Mouse (Mus musculus): ENCODE measurements at regions not wholly inside any gene's neighbourhood (a gene's known extent, or its start where the extent isn't known, plus 50 kb on each side); places are given as distances from the start of the nearest gene placed in this dataset.

DNA sequence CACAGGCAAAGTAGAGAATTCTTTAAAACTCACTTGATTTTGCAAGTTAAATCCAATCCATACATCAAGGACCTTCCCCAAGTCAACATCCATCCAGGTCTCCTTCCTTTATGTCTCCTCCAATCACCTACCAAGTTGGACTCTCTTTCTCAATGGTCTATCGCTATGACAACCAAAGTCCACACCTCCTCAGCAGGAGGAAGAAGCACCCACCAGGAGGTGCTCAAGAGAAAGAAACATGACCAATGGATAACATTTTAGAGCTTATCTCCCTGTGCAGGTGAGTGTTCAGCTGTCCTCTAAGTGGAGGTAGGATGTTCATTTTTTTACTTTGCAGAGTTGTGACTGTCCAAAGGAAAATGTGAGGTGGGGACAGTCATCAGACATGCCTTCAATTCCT is 269.3 kb downstream of the Basp1 start:
- Histone ChIP-seq H3K27me3 (ENCODE audit: control insufficient read depth, insufficient read depth, low read length) (no peaks in the 10 kb centered on the region), H3K4me1 (ENCODE audit: control insufficient read depth in 2 of 2, insufficient read depth in 2 of 2, low read length in 2 of 2) (no peaks in the 10 kb centered on the region), H3K4me3 (ENCODE audit: control insufficient read depth in 1 of 2, insufficient read depth in 1 of 2, low read depth in 1 of 2, low read length in 2 of 2) (no peak overlapping the region), H3K36me3 (ENCODE audit: control insufficient read depth, insufficient read depth, low read length) (no peaks in the 10 kb centered on the region), H3K27ac (replicated peaks in 1 of 2; ENCODE audit: control insufficient read depth in 1 of 2, insufficient read depth in 1 of 2, low read depth in 2 of 2, low read length in 2 of 2) (no peak overlapping the region), H3K9me3 (ENCODE audit: control insufficient read depth, low read length) (no peaks in the 10 kb centered on the region), H3K9ac (ENCODE audit: low read length) (no peak overlapping the region), H3K4me2 (ENCODE audit: low read length) (no peak overlapping the region)
- ATAC-seq (ENCODE audit: insufficient number of reproducible peaks, insufficient read depth, low FRiP score, low read depth), result no peak
- 63% methylated on average over 1 of the region's 1 CpGs for WGBS

DNA sequence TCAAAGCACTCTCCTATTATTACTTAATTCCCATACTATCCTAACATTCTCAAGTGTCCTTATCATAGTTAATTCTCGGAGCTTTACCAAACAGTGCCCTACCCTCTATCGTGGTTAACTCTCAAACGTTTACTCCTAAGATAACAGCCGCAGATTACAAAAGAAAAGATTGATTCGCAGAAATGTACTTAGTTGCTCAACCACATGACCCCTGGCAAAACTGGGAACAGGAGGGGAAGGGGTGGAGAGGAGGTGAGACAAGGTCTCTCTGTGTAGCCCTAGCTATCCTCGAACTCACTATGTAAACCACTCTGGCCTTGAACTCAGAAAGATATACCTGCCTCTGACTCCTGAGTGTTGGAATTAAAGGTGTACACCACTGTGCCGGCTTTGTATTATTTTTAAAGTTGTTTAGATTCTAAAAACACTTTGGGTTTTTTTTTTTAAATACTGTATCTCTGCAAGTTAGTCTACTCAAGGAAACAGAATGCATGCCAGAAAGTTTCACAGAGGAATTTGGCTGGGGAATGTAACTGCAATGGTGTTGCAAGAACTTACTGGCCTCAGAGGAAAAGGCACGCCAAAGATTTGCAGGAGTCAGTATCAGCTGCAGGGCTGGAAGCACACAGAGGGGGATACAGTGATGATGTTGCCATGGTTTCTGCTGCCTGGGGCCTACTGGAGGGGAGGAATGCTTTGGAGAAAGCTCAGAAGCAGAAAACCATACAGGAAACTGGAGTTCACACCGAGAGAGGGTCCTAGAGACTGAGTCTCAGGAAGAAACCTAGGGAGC is 273.0 kb downstream of the Basp1 start:
- H3K4me3 ChIP-seq (ENCODE audit: control insufficient read depth in 1 of 2, insufficient read depth in 1 of 2, low read depth in 1 of 2, low read length in 2 of 2), result no peak overlapping the region
- H3K27ac ChIP-seq (replicated peaks in 1 of 2; ENCODE audit: control insufficient read depth in 1 of 2, insufficient read depth in 1 of 2, low read depth in 2 of 2, low read length in 2 of 2), result no peak overlapping the region
- no peaks in the 10 kb centered on the region for H3K9me3 ChIP-seq (ENCODE audit: control insufficient read depth, low read length)
- WGBS, result 48% methylated on average over 9 of the region's 9 CpGs
- H3K4me1 ChIP-seq (ENCODE audit: control insufficient read depth in 2 of 2, insufficient read depth in 2 of 2, low read length in 2 of 2), result no peaks in the 10 kb centered on the region
- H3K36me3 ChIP-seq (ENCODE audit: control insufficient read depth, insufficient read depth, low read length), result no peaks in the 10 kb centered on the region
- no peak overlapping the region for H3K9ac ChIP-seq (ENCODE audit: low read length)
- H3K27me3 ChIP-seq (ENCODE audit: control insufficient read depth, insufficient read depth, low read length), result no peaks in the 10 kb centered on the region
- H3K4me2 ChIP-seq (ENCODE audit: low read length), result no peak overlapping the region
- ATAC-seq (ENCODE audit: insufficient number of reproducible peaks, insufficient read depth, low FRiP score, low read depth), result no peak

- Histone ChIP-seq H3K27ac (replicated peaks in 1 of 2; ENCODE audit: control insufficient read depth in 1 of 2, insufficient read depth in 1 of 2, low read depth in 2 of 2, low read length in 2 of 2) (no peak overlapping the region), H3K4me1 (ENCODE audit: control insufficient read depth in 2 of 2, insufficient read depth in 2 of 2, low read length in 2 of 2) (no peaks in the 10 kb centered on the region), H3K36me3 (ENCODE audit: control insufficient read depth, insufficient read depth, low read length) (no peaks in the 10 kb centered on the region), H3K9ac (ENCODE audit: low read length) (no peak overlapping the region), H3K9me3 (ENCODE audit: control insufficient read depth, low read length) (no peaks in the 10 kb centered on the region), H3K27me3 (ENCODE audit: control insufficient read depth, insufficient read depth, low read length) (no peaks in the 10 kb centered on the region), H3K4me3 (ENCODE audit: control insufficient read depth in 1 of 2, insufficient read depth in 1 of 2, low read depth in 1 of 2, low read length in 2 of 2) (no peak overlapping the region), H3K4me2 (ENCODE audit: low read length) (no peak overlapping the region)
- no peak for ATAC-seq (ENCODE audit: insufficient number of reproducible peaks, insufficient read depth, low FRiP score, low read depth)
- WGBS, result 69% methylated on average over 3 of the region's 3 CpGs
Measured at GRCm38 (mm10) chr15:25137091-25137490, 276.5 kb downstream of the Basp1 start.

GRCm38 (mm10) chr15:25135471-25136262 is 277.9 kb downstream of the Basp1 start:
- no peaks in the 10 kb centered on the region for H3K4me1 ChIP-seq (ENCODE audit: control insufficient read depth in 2 of 2, insufficient read depth in 2 of 2, low read length in 2 of 2)
- H3K4me3 ChIP-seq (ENCODE audit: control insufficient read depth in 1 of 2, insufficient read depth in 1 of 2, low read depth in 1 of 2, low read length in 2 of 2), result no peak overlapping the region
- no peaks in the 10 kb centered on the region for H3K36me3 ChIP-seq (ENCODE audit: control insufficient read depth, insufficient read depth, low read length)
- no peak for ATAC-seq (ENCODE audit: insufficient number of reproducible peaks, insufficient read depth, low FRiP score, low read depth)
- H3K9ac ChIP-seq (ENCODE audit: low read length), result no peak overlapping the region
- 70% methylated on average over 19 of the region's 19 CpGs for WGBS
- no peaks in the 10 kb centered on the region for H3K27me3 ChIP-seq (ENCODE audit: control insufficient read depth, insufficient read depth, low read length)
- H3K4me2 ChIP-seq (ENCODE audit: low read length), result no peak overlapping the region
- H3K9me3 ChIP-seq (ENCODE audit: control insufficient read depth, low read length), result no peaks in the 10 kb centered on the region
- no peak overlapping the region for H3K27ac ChIP-seq (replicated peaks in 1 of 2; ENCODE audit: control insufficient read depth in 1 of 2, insufficient read depth in 1 of 2, low read depth in 2 of 2, low read length in 2 of 2)

DNA sequence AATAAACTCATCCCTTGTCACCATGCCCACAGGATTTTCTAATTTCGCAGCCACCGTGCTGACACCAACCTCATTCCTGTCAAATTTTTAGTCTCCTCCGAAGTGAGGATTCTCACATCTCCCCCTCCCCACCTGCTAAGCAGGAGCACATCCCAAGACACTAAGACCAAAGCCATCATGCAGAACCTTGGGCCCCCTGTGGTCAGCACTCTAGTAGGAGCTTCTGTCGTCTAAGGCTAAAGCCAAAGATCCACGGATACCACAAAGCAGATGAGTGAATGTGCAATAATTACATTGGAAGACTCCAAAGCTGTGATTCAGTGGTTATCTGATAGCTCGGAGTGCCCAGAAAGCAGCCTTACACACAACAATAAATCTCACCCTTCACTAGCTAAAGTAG is 283.5 kb downstream of the Basp1 start:
- Histone ChIP-seq H3K36me3 (ENCODE audit: control insufficient read depth, insufficient read depth, low read length) (no peaks in the 10 kb centered on the region), H3K9ac (ENCODE audit: low read length) (no peak overlapping the region), H3K27ac (replicated peaks in 1 of 2; ENCODE audit: control insufficient read depth in 1 of 2, insufficient read depth in 1 of 2, low read depth in 2 of 2, low read length in 2 of 2) (no peak overlapping the region), H3K27me3 (ENCODE audit: control insufficient read depth, insufficient read depth, low read length) (no peaks in the 10 kb centered on the region), H3K4me2 (ENCODE audit: low read length) (no peak overlapping the region), H3K4me3 (ENCODE audit: control insufficient read depth in 1 of 2, insufficient read depth in 1 of 2, low read depth in 1 of 2, low read length in 2 of 2) (no peak overlapping the region), H3K9me3 (ENCODE audit: control insufficient read depth, low read length) (no peaks in the 10 kb centered on the region), H3K4me1 (ENCODE audit: control insufficient read depth in 2 of 2, insufficient read depth in 2 of 2, low read length in 2 of 2) (no peaks in the 10 kb centered on the region)
- ATAC-seq (ENCODE audit: insufficient number of reproducible peaks, insufficient read depth, low FRiP score, low read depth), result no peak
- 78% methylated on average over 6 of the region's 6 CpGs for WGBS

DNA sequence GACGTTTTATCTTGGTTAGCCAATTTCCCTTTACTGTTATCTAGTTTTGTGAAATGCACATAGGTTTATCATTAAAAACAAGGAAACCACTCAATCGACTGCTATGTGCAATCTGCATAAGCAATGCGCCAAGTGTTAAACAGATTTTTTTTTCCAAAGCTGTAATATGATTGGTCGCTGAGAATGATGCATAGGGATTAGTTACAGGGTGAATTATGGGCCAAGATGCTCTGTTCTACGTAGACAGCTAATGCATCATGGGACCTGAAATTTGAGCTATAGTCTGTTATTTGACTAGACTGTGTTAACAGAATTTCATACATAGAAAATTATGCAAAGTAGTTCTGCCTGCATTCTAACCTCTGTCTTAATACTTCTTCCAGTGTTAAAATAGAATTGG is 284.0 kb downstream of the Basp1 start:
- Histone ChIP-seq H3K36me3 (ENCODE audit: control insufficient read depth, insufficient read depth, low read length) (no peaks in the 10 kb centered on the region), H3K27ac (replicated peaks in 1 of 2; ENCODE audit: control insufficient read depth in 1 of 2, insufficient read depth in 1 of 2, low read depth in 2 of 2, low read length in 2 of 2) (no peak overlapping the region), H3K27me3 (ENCODE audit: control insufficient read depth, insufficient read depth, low read length) (no peaks in the 10 kb centered on the region), H3K9ac (ENCODE audit: low read length) (no peak overlapping the region), H3K4me1 (ENCODE audit: control insufficient read depth in 2 of 2, insufficient read depth in 2 of 2, low read length in 2 of 2) (no peaks in the 10 kb centered on the region), H3K4me3 (ENCODE audit: control insufficient read depth in 1 of 2, insufficient read depth in 1 of 2, low read depth in 1 of 2, low read length in 2 of 2) (no peak overlapping the region), H3K9me3 (ENCODE audit: control insufficient read depth, low read length) (no peaks in the 10 kb centered on the region), H3K4me2 (ENCODE audit: low read length) (no peak overlapping the region)
- 76% methylated on average over 5 of the region's 5 CpGs for WGBS
- no peak for ATAC-seq (ENCODE audit: insufficient number of reproducible peaks, insufficient read depth, low FRiP score, low read depth)

DNA sequence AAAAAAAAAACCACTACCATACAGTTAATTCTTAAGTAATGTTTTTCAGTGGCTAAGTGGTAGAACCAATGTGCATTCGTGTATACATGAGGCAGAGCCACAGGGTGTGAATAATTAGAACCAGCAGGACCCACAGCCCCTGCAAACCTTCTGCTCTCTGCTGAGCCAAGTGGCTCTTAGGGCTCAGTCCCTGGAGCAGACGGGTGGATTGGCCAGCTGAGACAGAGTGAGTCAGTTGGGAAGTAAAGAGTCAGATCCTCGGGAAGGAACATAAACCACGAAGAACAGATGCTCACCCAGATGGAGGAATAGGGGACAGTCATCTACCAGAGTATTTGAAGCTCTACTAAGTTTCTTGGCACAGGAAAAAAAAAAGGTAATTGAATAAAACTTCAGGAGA is 293.1 kb downstream of the Basp1 start:
- no peak overlapping the region for H3K4me3 ChIP-seq (ENCODE audit: control insufficient read depth in 1 of 2, insufficient read depth in 1 of 2, low read depth in 1 of 2, low read length in 2 of 2)

More for the DNA sequence above, 293.1 kb downstream of the Basp1 start:
- Histone ChIP-seq H3K9ac (ENCODE audit: low read length) (no peak overlapping the region), H3K4me1 (ENCODE audit: control insufficient read depth in 2 of 2, insufficient read depth in 2 of 2, low read length in 2 of 2) (no peaks in the 10 kb centered on the region), H3K36me3 (ENCODE audit: control insufficient read depth, insufficient read depth, low read length) (no peaks in the 10 kb centered on the region), H3K27ac (replicated peaks in 1 of 2; ENCODE audit: control insufficient read depth in 1 of 2, insufficient read depth in 1 of 2, low read depth in 2 of 2, low read length in 2 of 2) (no peak overlapping the region), H3K9me3 (ENCODE audit: control insufficient read depth, low read length) (no peaks in the 10 kb centered on the region), H3K4me2 (ENCODE audit: low read length) (no peak overlapping the region), H3K27me3 (ENCODE audit: control insufficient read depth, insufficient read depth, low read length) (no peaks in the 10 kb centered on the region)
- 52% methylated on average over 4 of the region's 4 CpGs for WGBS
- no peak for ATAC-seq (ENCODE audit: insufficient number of reproducible peaks, insufficient read depth, low FRiP score, low read depth)
